Comparison of ENCODE assay signal across 17 mouse cellular contexts in genomic region chr2:42059986-42060385, GRCm38 (mm10).
A peak's percentile ranks its signal among the peaks of the same experiment; 100 is the strongest.
DNase-seq lines count a peak whose midpoint lies in the region.
"Had no signal": no experiment of that assay in that cellular context is flagged by ENCODE, and none has a peak within 500 bp of the region (broad histone marks: within the 10 kb centered on the region; RNA-seq: fewer than 3 reads in every experiment).

No protein-coding gene starts in this region.

- DNase-seq in left cerebral cortex, adult 9 months (ENCODE audit: low spot score in 2 of 2), result peak; percentile 11 to 35
- no peak for DNase-seq in left cerebral cortex, adult 11 months (ENCODE audit: low spot score)
- peak; percentile 12 for DNase-seq in right cerebral cortex, postnatal 25 days
- no peak for DNase-seq in right cerebral cortex, postnatal 10 days (ENCODE audit: low spot score in 2 of 2)
- DNase-seq in telencephalon, adult 2 months (ENCODE audit: low read depth, low spot score), result peak; percentile 31
- DNase-seq in cerebellum, adult 11-12 months, result no peak
- DNase-seq: adrenal gland, adult 2 months; adrenal gland, postnatal 14 days; cerebellum, adult 18-20 months; cerebellum, adult 9-10 months; cerebellum, postnatal 14 days; forebrain, postnatal 0 days; gastrocnemius, postnatal 10 days; gastrocnemius, postnatal 36 days; heart, adult 2 months; heart, postnatal 14 days; heart, postnatal 4 days had no signal

Comparison
In these comparisons a context has a peak if more than half of its experiments do, and no peak if none do; other contexts are left out.
1. DNase-seq: peak in left cerebral cortex, adult 9 months (2 of 2), right cerebral cortex, postnatal 25 days (single experiment) and telencephalon, adult 2 months (single experiment); none in left cerebral cortex, adult 11 months (single experiment), right cerebral cortex, postnatal 10 days (0 of 2) and cerebellum, adult 11-12 months (single experiment).